Mouse (Mus musculus): ENCODE measurements around the gene Slc13a2.

Gene Slc13a2

GRCm38 (mm10) chr11:78348474-78348873 is 73.5 kb downstream of the Slc13a2 start:
- no peak for DNase-seq

GRCm38 (mm10) chr11:78347908-78348307 is 74.1 kb downstream of the Slc13a2 start:
- DNase-seq, result no peak
